Mouse (Mus musculus): ENCODE measurements around the gene Nepro. TPM values are rescaled to one million over a fixed set of nuclear protein-coding genes. Genes with fewer than 3 reads are reported as not detected.

Nepro gene
- polyA plus RNA-seq, 1 experiment from 2014 or later: 2.3 TPM

DNA sequence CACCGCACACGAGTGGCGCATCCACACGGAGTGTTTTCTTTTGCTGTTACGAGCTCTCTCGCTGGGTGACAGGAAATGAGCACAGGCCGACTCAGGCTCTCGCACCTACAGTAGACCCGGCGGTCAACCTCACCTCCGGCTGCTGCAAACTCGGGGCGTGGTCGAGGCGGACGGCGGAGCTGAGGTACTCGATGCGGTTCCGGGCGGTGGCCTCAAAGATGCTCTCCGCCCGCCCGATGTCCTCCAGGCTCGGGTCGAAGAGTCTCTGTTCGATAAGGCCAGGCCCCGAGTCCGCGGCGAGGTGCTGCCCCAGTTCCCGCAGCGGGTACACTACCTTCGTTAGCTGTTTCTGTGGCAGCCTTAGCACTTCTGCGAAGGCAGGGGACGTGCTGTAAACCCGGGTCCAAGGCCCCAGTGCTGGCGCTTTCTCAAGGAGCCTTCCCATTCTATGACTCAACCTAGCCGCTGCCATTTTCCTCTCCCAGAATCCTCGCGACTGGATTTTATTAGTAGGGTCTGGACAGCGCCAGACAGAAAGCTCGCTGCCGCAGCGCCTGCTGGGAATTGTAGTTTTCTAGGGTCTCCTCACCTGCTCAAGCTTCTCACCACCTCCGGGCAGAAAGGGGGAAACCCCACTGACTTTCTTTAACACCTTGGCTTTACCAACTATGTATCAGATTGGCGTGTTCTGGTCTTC is 21.9 kb downstream of the Nepro start, which contains the start of gene Gtpbp8:
Gtpbp8 (minus strand) TSS at position 498 of the 697 bp plus-strand sequence.
- Histone ChIP-seq H3K27ac (ENCODE audit: low read depth, low read length) (peak within 1 kb of the TSS; percentile 96), H3K4me3 (ENCODE audit: low read depth, low read length) (peak within 1 kb of the TSS; percentile 78), H3K4me1 (replicated peaks; ENCODE audit: control insufficient read depth, insufficient read depth, low read length) (0 out of 2 replicates have a peak, but pooled peaks cover 7% of the 10 kb centered on the region), H3K4me2 (replicated peaks; ENCODE audit: low read depth) (peak within 1 kb of the TSS; percentile 77), H3K9ac (ENCODE audit: low read depth, low read length) (peak within 1 kb of the TSS; percentile 84), H3K27me3 (replicated peaks; ENCODE audit: control insufficient read depth, insufficient read depth, low read length) (no peaks in the 10 kb centered on the region), H3K9me3 (ENCODE audit: control insufficient read depth) (no peaks in the 10 kb centered on the region), H3K36me3 (ENCODE audit: control insufficient read depth, insufficient read depth) (peaks cover 8% of the 10 kb centered on the region)
- under 1% methylated on average over 47 of the region's 47 CpGs for WGBS
- TF ChIP-seq CTCF (IDR thresholded peaks at IDR 0.05; ENCODE audit: low read depth): no peak
- ATAC-seq: peak; percentile 97

DNA sequence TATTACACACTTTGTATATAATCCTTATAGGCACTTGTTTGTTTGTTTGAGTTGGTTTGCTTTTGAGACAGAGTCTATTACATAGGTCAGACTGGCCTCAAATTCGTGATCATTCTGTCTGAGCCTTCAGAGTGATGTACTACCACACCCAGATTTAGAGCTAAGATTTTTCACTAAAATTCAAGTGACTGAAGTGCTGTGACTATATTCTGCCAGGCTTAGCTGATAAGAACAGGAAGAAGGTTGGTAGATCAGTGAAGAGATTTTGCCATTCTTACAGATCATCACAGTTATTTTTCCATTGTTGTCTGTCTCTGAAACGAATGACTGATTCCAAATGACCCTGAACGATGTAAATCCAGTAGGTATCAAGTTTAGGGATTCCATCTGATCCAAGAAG is 23.9 kb downstream of the Nepro start:
- H3K4me3 ChIP-seq (ENCODE audit: low read depth, low read length): no peak overlapping the region
- H3K36me3 ChIP-seq (ENCODE audit: control insufficient read depth, insufficient read depth): no peaks in the 10 kb centered on the region
- no peaks in the 10 kb centered on the region for H3K9me3 ChIP-seq (ENCODE audit: control insufficient read depth)
- no peak overlapping the region for H3K27ac ChIP-seq (ENCODE audit: low read depth, low read length)
- no peak for ATAC-seq
- TF ChIP-seq CTCF (IDR thresholded peaks at IDR 0.05; ENCODE audit: low read depth): no peak
- 52% methylated on average over 3 of the region's 3 CpGs for WGBS
- no peak overlapping the region for H3K9ac ChIP-seq (ENCODE audit: low read depth, low read length)
- no peaks in the 10 kb centered on the region for H3K27me3 ChIP-seq (replicated peaks; ENCODE audit: control insufficient read depth, insufficient read depth, low read length)
- H3K4me1 ChIP-seq (replicated peaks; ENCODE audit: control insufficient read depth, insufficient read depth, low read length): 0 out of 2 replicates have a peak, but pooled peaks cover 7% of the 10 kb centered on the region
- H3K4me2 ChIP-seq (replicated peaks; ENCODE audit: low read depth): no peak overlapping the region

DNA sequence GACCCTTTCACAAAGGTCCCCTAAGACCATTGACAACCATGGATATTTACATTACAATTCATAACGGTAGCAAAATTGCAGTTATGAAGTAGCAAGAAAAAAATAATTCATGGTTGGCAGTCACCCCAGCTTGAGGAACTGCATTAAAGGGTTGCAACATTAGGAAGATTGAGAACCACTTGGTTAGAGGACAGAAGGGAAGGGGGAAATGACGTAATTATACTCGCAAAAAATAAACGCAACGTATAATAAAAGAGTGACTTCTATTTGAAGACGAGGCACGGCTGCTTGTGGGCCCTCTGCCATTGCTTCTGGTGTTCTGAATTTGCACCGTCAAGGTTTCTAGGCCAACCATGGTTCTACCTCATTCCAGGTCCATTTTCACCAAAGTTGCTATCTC is 33.6 kb downstream of the Nepro start:
- H3K27ac ChIP-seq (ENCODE audit: low read depth, low read length): no peak overlapping the region
- no peak overlapping the region for H3K9ac ChIP-seq (ENCODE audit: low read depth, low read length)
- ATAC-seq: no peak
- WGBS: 66% methylated on average over 8 of the region's 8 CpGs
- H3K4me1 ChIP-seq (replicated peaks; ENCODE audit: control insufficient read depth, insufficient read depth, low read length): no peaks in the 10 kb centered on the region
- TF ChIP-seq CTCF (IDR thresholded peaks at IDR 0.05; ENCODE audit: low read depth): no peak
- no peak overlapping the region for H3K4me3 ChIP-seq (ENCODE audit: low read depth, low read length)
- H3K36me3 ChIP-seq (ENCODE audit: control insufficient read depth, insufficient read depth): no peaks in the 10 kb centered on the region
- H3K27me3 ChIP-seq (replicated peaks; ENCODE audit: control insufficient read depth, insufficient read depth, low read length): no peaks in the 10 kb centered on the region
- no peak overlapping the region for H3K4me2 ChIP-seq (replicated peaks; ENCODE audit: low read depth)
- H3K9me3 ChIP-seq (ENCODE audit: control insufficient read depth): no peaks in the 10 kb centered on the region

DNA sequence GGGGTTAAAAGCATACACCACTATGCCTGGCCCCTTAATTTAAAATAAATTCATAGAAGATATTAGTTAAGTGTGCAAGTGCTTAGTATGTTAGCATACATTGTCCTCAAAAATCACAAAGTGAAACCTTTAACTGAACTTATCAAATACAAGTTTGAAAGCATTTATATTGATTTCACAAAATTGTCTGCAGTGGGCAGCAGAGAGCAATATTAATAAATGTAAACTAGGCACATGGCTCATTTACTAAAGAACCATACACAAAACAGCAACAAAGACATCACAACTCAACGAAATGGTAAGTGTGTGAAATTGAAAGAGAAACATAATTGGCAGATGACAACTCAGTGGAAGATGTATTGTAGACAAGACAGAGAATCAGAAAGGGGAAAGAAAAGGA is 37.7 kb downstream of the Nepro start:
- H3K27me3 ChIP-seq (replicated peaks; ENCODE audit: control insufficient read depth, insufficient read depth, low read length): no peaks in the 10 kb centered on the region
- no peak overlapping the region for H3K4me2 ChIP-seq (replicated peaks; ENCODE audit: low read depth)
- no peaks in the 10 kb centered on the region for H3K4me1 ChIP-seq (replicated peaks; ENCODE audit: control insufficient read depth, insufficient read depth, low read length)
- H3K9me3 ChIP-seq (ENCODE audit: control insufficient read depth): no peaks in the 10 kb centered on the region
- H3K36me3 ChIP-seq (ENCODE audit: control insufficient read depth, insufficient read depth): no peaks in the 10 kb centered on the region
- H3K9ac ChIP-seq (ENCODE audit: low read depth, low read length): no peak overlapping the region
- no peak overlapping the region for H3K27ac ChIP-seq (ENCODE audit: low read depth, low read length)
- TF ChIP-seq CTCF (IDR thresholded peaks at IDR 0.05; ENCODE audit: low read depth): peak; percentile 54
- 60% methylated on average over 1 of the region's 1 CpGs for WGBS
- H3K4me3 ChIP-seq (ENCODE audit: low read depth, low read length): no peak overlapping the region
- no peak for ATAC-seq

DNA sequence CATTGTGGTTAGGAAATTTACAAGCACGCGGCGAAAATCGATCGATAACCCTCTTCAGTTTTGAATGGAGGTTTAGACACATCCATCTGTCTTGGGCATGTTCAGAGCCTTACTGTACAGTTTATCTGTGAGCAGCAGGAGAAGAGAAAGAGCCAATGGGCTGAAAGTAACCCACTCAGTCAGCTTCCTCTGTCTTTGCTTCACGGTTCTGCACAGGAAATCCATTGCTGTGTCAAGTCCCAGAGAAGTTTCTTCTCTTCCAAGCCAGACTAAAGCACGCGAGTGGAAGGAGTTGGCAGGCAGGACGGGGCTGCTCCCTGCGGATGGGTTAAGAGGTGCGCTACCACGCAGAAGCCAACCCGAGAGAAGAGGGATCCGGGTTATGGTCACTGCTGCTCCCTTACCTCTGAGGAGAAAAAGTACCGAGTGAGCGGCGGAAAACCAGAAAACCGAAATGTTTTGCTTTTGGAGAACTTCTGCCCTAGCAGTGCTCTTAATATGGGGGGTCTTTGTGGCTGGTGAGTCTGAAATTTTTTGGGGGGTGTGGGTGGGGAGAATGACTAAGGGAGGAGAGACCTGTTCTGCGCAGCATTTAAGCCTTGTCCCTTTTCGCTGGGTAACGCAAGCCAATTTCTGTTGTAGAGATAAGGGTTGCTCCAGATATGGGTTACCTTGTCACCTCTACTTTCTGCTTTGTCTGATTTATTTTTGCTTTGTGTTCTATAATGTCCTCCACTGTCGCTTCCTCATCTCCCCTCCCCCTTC is 41.6 kb downstream of the Nepro start, which contains the start of gene Cd200r1:
Cd200r1 (plus strand) TSS at position 182 of the 765 bp plus-strand sequence.
- 72% methylated on average over 22 of the region's 22 CpGs for WGBS
- no peaks in the 10 kb centered on the region for H3K27me3 ChIP-seq (replicated peaks; ENCODE audit: control insufficient read depth, insufficient read depth, low read length)
- ATAC-seq: no peak
- H3K4me3 ChIP-seq (ENCODE audit: low read depth, low read length): no peak within 1 kb of the TSS
- no peak within 1 kb of the TSS for H3K9ac ChIP-seq (ENCODE audit: low read depth, low read length)
- no peaks in the 10 kb centered on the region for H3K36me3 ChIP-seq (ENCODE audit: control insufficient read depth, insufficient read depth)
- no peaks in the 10 kb centered on the region for H3K4me1 ChIP-seq (replicated peaks; ENCODE audit: control insufficient read depth, insufficient read depth, low read length)
- no peak for TF ChIP-seq CTCF (IDR thresholded peaks at IDR 0.05; ENCODE audit: low read depth)
- H3K4me2 ChIP-seq (replicated peaks; ENCODE audit: low read depth): no peak within 1 kb of the TSS
- no peaks in the 10 kb centered on the region for H3K9me3 ChIP-seq (ENCODE audit: control insufficient read depth)
- H3K27ac ChIP-seq (ENCODE audit: low read depth, low read length): no peak within 1 kb of the TSS

DNA sequence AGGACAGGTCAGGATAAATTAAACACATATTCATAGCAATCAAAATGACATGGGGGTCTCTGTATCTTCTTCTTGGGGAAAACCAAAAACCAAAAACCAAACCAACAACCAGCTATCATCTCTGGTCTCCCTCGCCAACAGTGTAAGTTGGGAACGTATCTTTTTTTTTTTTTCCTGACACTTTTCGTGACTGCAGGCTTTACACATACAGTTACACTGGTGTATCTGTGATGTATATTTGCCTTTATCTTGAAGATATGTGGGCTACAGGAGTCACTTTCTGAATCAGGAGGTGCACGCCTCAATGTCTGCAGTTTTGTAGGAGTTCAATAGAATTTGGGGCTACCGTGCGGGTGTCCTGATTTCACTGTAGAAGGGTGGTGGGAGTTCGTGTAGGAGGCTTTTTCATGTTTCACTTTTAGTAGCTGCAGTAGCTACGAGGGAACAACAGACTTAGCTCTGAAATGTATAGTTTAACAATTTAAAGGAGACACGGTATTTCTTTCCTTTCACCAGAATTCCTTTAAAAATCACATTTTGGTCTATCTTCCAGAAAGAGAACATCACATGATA is 42.3 kb downstream of the Nepro start:
- Histone ChIP-seq H3K4me3 (ENCODE audit: low read depth, low read length) (no peak overlapping the region), H3K36me3 (ENCODE audit: control insufficient read depth, insufficient read depth) (no peaks in the 10 kb centered on the region), H3K9me3 (ENCODE audit: control insufficient read depth) (no peaks in the 10 kb centered on the region), H3K27me3 (replicated peaks; ENCODE audit: control insufficient read depth, insufficient read depth, low read length) (no peaks in the 10 kb centered on the region), H3K27ac (ENCODE audit: low read depth, low read length) (no peak overlapping the region), H3K9ac (ENCODE audit: low read depth, low read length) (no peak overlapping the region), H3K4me2 (replicated peaks; ENCODE audit: low read depth) (no peak overlapping the region), H3K4me1 (replicated peaks; ENCODE audit: control insufficient read depth, insufficient read depth, low read length) (no peaks in the 10 kb centered on the region)
- WGBS: 82% methylated on average over 9 of the region's 9 CpGs
- no peak for ATAC-seq
- no peak for TF ChIP-seq CTCF (IDR thresholded peaks at IDR 0.05; ENCODE audit: low read depth)

Measured in intestine, postnatal 0 days (tissue).